Mouse (Mus musculus): ENCODE measurements around the gene AC131692.1.

DNA sequence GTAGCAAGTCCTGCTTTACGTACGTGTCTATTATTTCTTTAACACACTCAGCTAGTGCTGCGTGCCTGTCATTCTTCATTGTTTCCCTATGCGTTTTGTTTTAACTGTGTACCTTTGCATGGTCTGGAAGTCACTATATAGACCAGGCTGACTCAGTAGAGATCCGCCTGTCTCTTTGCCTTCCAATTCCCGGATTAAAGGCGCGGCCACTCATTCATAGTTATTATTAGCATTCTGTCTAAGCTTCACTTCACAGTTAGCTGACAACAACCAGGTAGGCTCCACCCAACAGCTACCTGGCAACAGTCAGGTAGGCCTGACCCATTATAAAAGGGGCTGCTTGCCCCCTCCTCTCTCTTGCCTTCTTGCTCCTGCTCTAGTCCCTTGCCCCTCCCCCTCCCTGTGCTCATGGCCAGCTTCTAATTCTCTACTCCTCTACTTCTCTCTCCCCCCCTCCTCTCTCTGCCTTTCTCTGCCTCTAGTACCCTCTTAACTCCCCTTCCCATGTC lies 24.5 kb downstream of the AC131692.1 start:
- no peak for TF ChIP-seq MAX (IDR thresholded peaks at IDR 0.05; ENCODE audit: low read depth)
- TF ChIP-seq USF1 (IDR thresholded peaks at IDR 0.05; ENCODE audit: low read depth) = no peak
- no peak for TF ChIP-seq POLR2A (IDR thresholded peaks at IDR 0.05; ENCODE audit: insufficient read length, low read depth)
- no peak for TF ChIP-seq TCF12 (IDR thresholded peaks at IDR 0.05; ENCODE audit: insufficient read depth, poor library complexity, severe bottlenecking)
- no peak for TF ChIP-seq POLR2AphosphoS2 (IDR thresholded peaks at IDR 0.05; ENCODE audit: insufficient read length, low read depth)
- TF ChIP-seq MYOD1 (IDR thresholded peaks at IDR 0.05; ENCODE audit: control insufficient read depth in 1 of 3, insufficient read length in 2 of 3, low read depth in 2 of 3) = no peak
- no peak for TF ChIP-seq E2F4 (IDR thresholded peaks at IDR 0.05; ENCODE audit: insufficient read depth)
- TF ChIP-seq MYOG (IDR thresholded peaks at IDR 0.05; ENCODE audit: control insufficient read depth in 1 of 3, insufficient read depth in 1 of 3, insufficient read length in 2 of 3, low read depth in 2 of 3) = no peak
- no peak for TF ChIP-seq CEBPB (IDR thresholded peaks at IDR 0.05; ENCODE audit: insufficient read depth, poor library complexity, severe bottlenecking)
- no peak for TF ChIP-seq SRF (IDR thresholded peaks at IDR 0.05; ENCODE audit: control insufficient read depth, insufficient read length, low read depth)

Data from myocyte (in vitro differentiated cells).